Mouse (Mus musculus) adrenal gland, postnatal 14 days (tissue): ENCODE measurements around the gene Camsap2. TPM values are rescaled to one million over a fixed set of nuclear protein-coding genes. Genes with fewer than 3 reads are reported as not detected.

ENCODE experiments used
- DNase-seq: peaks from one replicate; pipeline ENCODE4 v3.0.0; 2021; ENCODE audit warnings: mixed read lengths
- long read RNA-seq, 2 experiments: library from polyadenylated mRNA; stranded (forward); transcript quantifications; one replicate each; pipeline ENCODE4 v2.0.0; 2021
- total RNA-seq: library from RNA; stranded (reverse); gene quantifications from 2 replicates; pipeline ENCODE4 v1.2.3, GENCODE M21; 2021

Camsap2 gene
- 47.2 and 47.8 TPM in 2 replicates for total RNA-seq
- long read RNA-seq, experiment 1, full-length matches to known transcripts: 1 of 6 reads
- long read RNA-seq, experiment 1, partial matches to known transcripts: 0 of 6 reads
- long read RNA-seq, experiment 1, other reads (novel, unspliced or antisense): 5 of 6 reads
- long read RNA-seq, experiment 2, full-length matches to known transcripts: 3 of 8 reads
- long read RNA-seq, experiment 2, partial matches to known transcripts: 1 of 8 reads
- long read RNA-seq, experiment 2, other reads (novel, unspliced or antisense): 4 of 8 reads

GRCm38 (mm10) chr1:136345454-136346372, at the start of gene Camsap2:
TSS of gene Camsap2 (minus strand) at chr1:136346104.
- DNase-seq: peak; percentile 97

- DNase-seq: no peak
These were observed 49.2 kb upstream of the Camsap2 start for GRCm38 (mm10) chr1:136395073-136395472.

- DNase-seq: peak; percentile 38
These were observed 48.6 kb upstream of the Camsap2 start for GRCm38 (mm10) chr1:136394506-136394905.

- DNase-seq: peak; percentile 44
These were observed 41.0 kb upstream of the Camsap2 start for GRCm38 (mm10) chr1:136386914-136387313.

- DNase-seq: peak; percentile 43
These were observed 35.7 kb upstream of the Camsap2 start for GRCm38 (mm10) chr1:136381583-136381982.

- DNase-seq: peak; percentile 33
These were observed 35.3 kb upstream of the Camsap2 start for GRCm38 (mm10) chr1:136381169-136381568.

GRCm38 (mm10) chr1:136380606-136381005, 34.7 kb upstream of the Camsap2 start:
- DNase-seq: peak; percentile 46

GRCm38 (mm10) chr1:136380161-136380560, 34.3 kb upstream of the Camsap2 start:
- DNase-seq: peak; percentile 39

GRCm38 (mm10) chr1:136379261-136379660, 33.4 kb upstream of the Camsap2 start:
- no peak for DNase-seq

- DNase-seq: no peak
These were observed 20.1 kb upstream of the Camsap2 start for GRCm38 (mm10) chr1:136365986-136366385.

GRCm38 (mm10) chr1:136364711-136365110, 18.8 kb upstream of the Camsap2 start:
- peak; percentile 87 for DNase-seq

- DNase-seq: no peak
These were observed 17.1 kb upstream of the Camsap2 start for GRCm38 (mm10) chr1:136363035-136363434.

GRCm38 (mm10) chr1:136362567-136362966, 16.7 kb upstream of the Camsap2 start:
- DNase-seq: no peak

GRCm38 (mm10) chr1:136361373-136361772, 15.5 kb upstream of the Camsap2 start:
- DNase-seq: no peak

- no peak for DNase-seq
These were observed 15.0 kb upstream of the Camsap2 start for GRCm38 (mm10) chr1:136360909-136361308.

GRCm38 (mm10) chr1:136358841-136359360, 13.0 kb upstream of the Camsap2 start:
- no peak for DNase-seq

- no peak for DNase-seq
These were observed 9.7 kb upstream of the Camsap2 start for GRCm38 (mm10) chr1:136355651-136356050.

GRCm38 (mm10) chr1:136350699-136351200, 4.8 kb upstream of the Camsap2 start:
- no peak for DNase-seq

GRCm38 (mm10) chr1:136348137-136348536, 2.2 kb upstream of the Camsap2 start:
- no peak for DNase-seq

- DNase-seq: no peak
These were observed 1.2 kb upstream of the Camsap2 start for GRCm38 (mm10) chr1:136347140-136347539.

- no peak for DNase-seq
These were observed 600 bp upstream of the Camsap2 start for GRCm38 (mm10) chr1:136346373-136347035.

- no peak for DNase-seq
These were observed 993 bp downstream of the Camsap2 start for GRCm38 (mm10) chr1:136344768-136345453.
